In genomic region chr14:13254741-13255140, GRCm38 (mm10) we compare ENCODE assay signal across 5 mouse cellular contexts. TPM values are rescaled to one million over a fixed set of nuclear protein-coding genes. Genes with fewer than 3 reads are reported as not detected.
"Had no signal": no experiment of that assay in that cellular context is flagged by ENCODE, and none has a peak within 500 bp of the region (broad histone marks: within the 10 kb centered on the region; RNA-seq: fewer than 3 reads in every experiment).

No protein-coding gene starts in this region.

RNA-seq across cellular contexts. Expression of gene Synpr, which starts 29.8 kb away (rescaled TPM):
- total RNA-seq: megakaryocyte progenitor cell, adult 5-6 weeks had no signal
- polyA plus RNA-seq: liver, postnatal 0 days; lung, adult 2 months; macrophage; small intestine, adult 2 months had no signal
